Mouse (Mus musculus) MEL (cell line): Measurements from ENCODE around the gene Csmd2. TPM values are rescaled to one million over a fixed set of nuclear protein-coding genes. Genes with fewer than 3 reads are reported as not detected.

Source experiments
- DNase-seq: peaks from one replicate; pipeline ENCODE4 v3.0.0; 2011; ENCODE audit warnings: low read depth, low spot score
- H3K27ac ChIP-seq: 2 replicates; pipeline ENCODE4 v1.5.1; 2012; ENCODE audit warnings: low read depth, mild to moderate bottlenecking, control low read depth, low read length, moderate library complexity; ENCODE audit not compliant: control insufficient read depth
- H3K27me3 ChIP-seq, 2 experiments: fragments of 150-350 bp in 1 of 2; sonication (generic) in 1 of 2; 2 replicates each; pipeline ENCODE4 v1.6.1; 2012; ENCODE audit warnings: low read length in 2 of 2, mild to moderate bottlenecking in 2 of 2, improper control_type of control experiment in 1 of 2, moderate library complexity in 1 of 2; ENCODE audit not compliant: insufficient read depth in 2 of 2, control insufficient read depth in 1 of 2
- H3K36me3 ChIP-seq, 2 experiments: 2 replicates each; pipeline ENCODE4 v1.6.1; 2012 to 2014; ENCODE audit warnings: low read length in 2 of 2, improper control_type of control experiment in 1 of 2, inconsistent platforms in 1 of 2, mild to moderate bottlenecking in 1 of 2; ENCODE audit not compliant: insufficient read depth in 2 of 2, control insufficient read depth in 1 of 2
- H3K4me1 ChIP-seq, 2 experiments: fragments of 150-350 bp in 1 of 2; sonication (generic) in 1 of 2; 2 replicates each; pipeline ENCODE4 v1.6.1; 2012; ENCODE audit warnings: low read length in 2 of 2, improper control_type of control experiment in 1 of 2, mild to moderate bottlenecking in 1 of 2; ENCODE audit not compliant: insufficient read depth in 2 of 2, control insufficient read depth in 1 of 2
- H3K4me3 ChIP-seq, 2 experiments: fragments of 150-350 bp in 1 of 2; sonication (generic) in 1 of 2; 2 replicates each; pipeline ENCODE4 v1.5.1; 2012; ENCODE audit warnings: low read depth in 2 of 2, low read length in 2 of 2, mild to moderate bottlenecking in 2 of 2, moderate library complexity in 2 of 2, control low read depth in 1 of 2, improper control_type of control experiment in 1 of 2; ENCODE audit not compliant: control insufficient read depth in 1 of 2, insufficient read depth in 1 of 2
- H3K79me2 ChIP-seq: 2 replicates; pipeline ENCODE4 v1.6.1; 2012; ENCODE audit warnings: mild to moderate bottlenecking, low read length, moderate library complexity; ENCODE audit not compliant: control insufficient read depth, poor library complexity, insufficient read depth
- H3K9ac ChIP-seq: 2 replicates; pipeline ENCODE4 v1.6.1; 2012; ENCODE audit warnings: low read depth, mild to moderate bottlenecking, control low read depth, low read length, moderate library complexity; ENCODE audit not compliant: control insufficient read depth, poor library complexity, severe bottlenecking
- H3K9me3 ChIP-seq: fragments of 150-350 bp; sonication (generic); replicated peaks from 2 replicates; pipeline ENCODE4 v1.6.1; 2012; ENCODE audit warnings: mild to moderate bottlenecking, low read length, improper control_type of control experiment, moderate library complexity; ENCODE audit not compliant: insufficient read depth
- CHD1 ChIP-seq: IDR thresholded peaks from 2 replicates; pipeline ENCODE4 v1.6.1; 2012; ENCODE audit warnings: low read depth, mild to moderate bottlenecking, inconsistent platforms, low read length, improper control_type of control experiment
- CTCF ChIP-seq, 3 experiments: IDR thresholded peaks in 2 of 3; conservative IDR thresholded peaks in 1 of 3; 2 replicates each; pipeline ENCODE4 v1.5.1; 2011 to 2012; ENCODE audit warnings: low read length in 3 of 3, low read depth in 2 of 3, mild to moderate bottlenecking in 2 of 3, improper control_type of control experiment in 1 of 3, inconsistent platforms in 1 of 3, mixed read lengths in 1 of 3, moderate library complexity in 1 of 3; ENCODE audit not compliant: control insufficient read depth in 1 of 3, insufficient read depth in 1 of 3, poor library complexity in 1 of 3, severe bottlenecking in 1 of 3
- EP300 ChIP-seq, 2 experiments: IDR thresholded peaks; 2 replicates each; pipeline ENCODE4 v1.6.1; 2011; ENCODE audit warnings: improper control_type of control experiment in 2 of 2, low read length in 2 of 2, low read depth in 1 of 2, mild to moderate bottlenecking in 1 of 2
- ETS1 ChIP-seq: IDR thresholded peaks from 2 replicates; pipeline ENCODE4 v1.6.1; 2012; ENCODE audit warnings: low read depth, mild to moderate bottlenecking, inconsistent platforms, low read length, improper control_type of control experiment, moderate library complexity
- GABPA ChIP-seq: IDR thresholded peaks from 2 replicates; pipeline ENCODE4 v1.6.1; 2012; ENCODE audit warnings: low read depth, mild to moderate bottlenecking, inconsistent platforms, low read length, improper control_type of control experiment, moderate library complexity
- HCFC1 ChIP-seq: IDR thresholded peaks from 2 replicates; pipeline ENCODE4 v1.6.1; 2012; ENCODE audit warnings: low read depth, mild to moderate bottlenecking, inconsistent platforms, low read length, improper control_type of control experiment, moderate library complexity
- JUND ChIP-seq: IDR thresholded peaks from 2 replicates; pipeline ENCODE4 v1.6.1; 2011; ENCODE audit warnings: low read depth, mild to moderate bottlenecking, improper control_type of control experiment, low read length
- KAT2A ChIP-seq: conservative IDR thresholded peaks from 2 replicates; pipeline ENCODE4 v1.6.1; 2012; ENCODE audit warnings: low read depth, low read length, improper control_type of control experiment, inconsistent platforms
- MAFK ChIP-seq: IDR thresholded peaks from 2 replicates; pipeline ENCODE4 v1.6.1; 2011; ENCODE audit warnings: low read depth, mild to moderate bottlenecking, low read length, improper control_type of control experiment, borderline replicate concordance
- MEF2A ChIP-seq: IDR thresholded peaks from 2 replicates; pipeline ENCODE4 v1.6.1; 2014; ENCODE audit warnings: low read depth, mild to moderate bottlenecking, inconsistent platforms, low read length, improper control_type of control experiment; ENCODE audit not compliant: poor library complexity, insufficient replicate concordance, severe bottlenecking; ENCODE audit errors: extremely low read depth
- MYB ChIP-seq: IDR thresholded peaks from 2 replicates; pipeline ENCODE4 v1.6.1; 2011; ENCODE audit warnings: mild to moderate bottlenecking, low read depth, low read length, improper control_type of control experiment
- MYC ChIP-seq: IDR thresholded peaks from 2 replicates; pipeline ENCODE4 v1.6.1; 2011; ENCODE audit warnings: low read depth, mild to moderate bottlenecking, low read length, improper control_type of control experiment, moderate library complexity
- NELFE ChIP-seq: IDR thresholded peaks from 2 replicates; pipeline ENCODE4 v1.6.1; 2011; ENCODE audit warnings: low read depth, low read length, improper control_type of control experiment
- NRF1 ChIP-seq: IDR thresholded peaks from 2 replicates; pipeline ENCODE4 v1.6.1; 2014; ENCODE audit warnings: low read depth, mild to moderate bottlenecking, inconsistent platforms, low read length, improper control_type of control experiment, moderate library complexity; ENCODE audit not compliant: poor library complexity, insufficient read depth, severe bottlenecking
- POLR2A ChIP-seq, 2 experiments: IDR thresholded peaks; 2 replicates each; pipeline ENCODE4 v1.6.1; 2011 to 2012; ENCODE audit warnings: low read length in 2 of 2, mild to moderate bottlenecking in 2 of 2, control low read depth in 1 of 2, improper control_type of control experiment in 1 of 2, low read depth in 1 of 2, moderate library complexity in 1 of 2; ENCODE audit not compliant: control insufficient read depth in 1 of 2, insufficient read depth in 1 of 2, poor library complexity in 1 of 2
- POLR2AphosphoS2 ChIP-seq: IDR thresholded peaks from 2 replicates; pipeline ENCODE4 v1.6.1; 2011; ENCODE audit warnings: low read length, improper control_type of control experiment
- POLR2AphosphoS5 ChIP-seq: IDR thresholded peaks from 2 replicates; pipeline ENCODE4 v1.6.1; 2012; ENCODE audit warnings: low read depth, borderline replicate concordance, mild to moderate bottlenecking, inconsistent platforms, low read length, moderate library complexity, mixed read lengths
- RAD21 ChIP-seq: IDR thresholded peaks from 2 replicates; pipeline ENCODE4 v1.6.1; 2011; ENCODE audit warnings: mild to moderate bottlenecking, low read depth, low read length, improper control_type of control experiment
- SMC3 ChIP-seq: IDR thresholded peaks from 2 replicates; pipeline ENCODE4 v1.6.1; 2011; ENCODE audit warnings: low read depth, low read length, improper control_type of control experiment
- TBP ChIP-seq: IDR thresholded peaks from 2 replicates; pipeline ENCODE4 v1.8.0; 2011; ENCODE audit warnings: low read depth, low read length, improper control_type of control experiment
- USF1 ChIP-seq: IDR thresholded peaks from 2 replicates; pipeline ENCODE4 v1.6.1; 2014; ENCODE audit warnings: low read depth, mild to moderate bottlenecking, inconsistent platforms, low read length, improper control_type of control experiment, moderate library complexity
- USF2 ChIP-seq, 2 experiments: IDR thresholded peaks; 2 replicates each; pipeline ENCODE4 v1.6.1; 2011 to 2012; ENCODE audit warnings: improper control_type of control experiment in 2 of 2, low read length in 2 of 2, borderline replicate concordance in 1 of 2, inconsistent platforms in 1 of 2, low read depth in 1 of 2, mild to moderate bottlenecking in 1 of 2; ENCODE audit not compliant: insufficient read depth in 1 of 2
- ZC3H11A ChIP-seq: IDR thresholded peaks from 2 replicates; pipeline ENCODE4 v1.6.1; 2012; ENCODE audit warnings: low read depth, mild to moderate bottlenecking, inconsistent platforms, low read length, improper control_type of control experiment
- ZMIZ1 ChIP-seq: IDR thresholded peaks from 2 replicates; pipeline ENCODE4 v1.6.1; 2012; ENCODE audit warnings: low read depth, mild to moderate bottlenecking, inconsistent platforms, low read length, improper control_type of control experiment, moderate library complexity
- polyA plus RNA-seq, 2 experiments: library from polyadenylated mRNA; stranded (reverse) in 1 of 2; unstranded in 1 of 2; fragments of >175 nt in 1 of 2; fragments of >200 nt in 1 of 2; gene quantifications; 2 replicates each; pipeline versions ENCODE4 v1.2.1 to v1.2.4; 2012; ENCODE audit warnings: low replicate concordance in 2 of 2, low read depth in 1 of 2; ENCODE audit not compliant: insufficient read length in 2 of 2, insufficient read depth in 1 of 2, missing spikeins in 1 of 2
- total RNA-seq: library from RNA; depleted of rRNA; stranded (reverse); fragments of 300-350 nt; gene quantifications from 2 replicates; pipeline ENCODE4 v1.2.3, GENCODE M21; 2012

Gene Csmd2
- total and polyA plus RNA-seq, 3 experiments = not detected

DNA sequence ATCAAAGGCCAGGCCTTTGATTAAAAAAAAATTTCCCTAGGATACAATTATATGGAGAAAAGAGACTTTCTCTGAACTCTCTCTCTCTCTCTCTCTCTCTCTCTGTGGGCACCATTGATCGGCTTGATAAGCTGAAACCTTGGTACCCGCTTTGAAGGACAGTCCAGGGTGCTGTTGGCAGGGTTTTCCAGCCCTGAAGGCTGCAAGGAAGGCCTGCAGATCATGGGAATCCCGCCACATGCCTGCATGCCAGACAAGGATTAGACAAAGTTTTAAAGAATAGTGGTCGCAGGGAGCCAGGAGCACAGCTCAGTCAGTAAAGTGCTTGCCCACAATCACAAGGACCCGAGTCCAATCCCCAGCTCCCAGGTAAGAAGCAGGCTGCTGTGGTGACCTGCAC lies 526.8 kb downstream of the Csmd2 start:
- Histone ChIP-seq H3K4me3 (no peak overlapping the region), H3K36me3 (no peaks in the 10 kb centered on the region), H3K79me2 (no peaks in the 10 kb centered on the region), H3K9ac (no peak overlapping the region), H3K27me3 (no peaks in the 10 kb centered on the region), H3K4me1 (no peaks in the 10 kb centered on the region), H3K27ac (no peak overlapping the region), H3K9me3 (no peaks in the 10 kb centered on the region)
- TF ChIP-seq MYB (no peak), MEF2A (no peak), NELFE (no peak), POLR2AphosphoS2 (no peak), ZC3H11A (no peak), RAD21 (no peak), CHD1 (no peak), MYC (no peak), MAFK (no peak), HCFC1 (no peak)
- DNase-seq = no peak

DNA sequence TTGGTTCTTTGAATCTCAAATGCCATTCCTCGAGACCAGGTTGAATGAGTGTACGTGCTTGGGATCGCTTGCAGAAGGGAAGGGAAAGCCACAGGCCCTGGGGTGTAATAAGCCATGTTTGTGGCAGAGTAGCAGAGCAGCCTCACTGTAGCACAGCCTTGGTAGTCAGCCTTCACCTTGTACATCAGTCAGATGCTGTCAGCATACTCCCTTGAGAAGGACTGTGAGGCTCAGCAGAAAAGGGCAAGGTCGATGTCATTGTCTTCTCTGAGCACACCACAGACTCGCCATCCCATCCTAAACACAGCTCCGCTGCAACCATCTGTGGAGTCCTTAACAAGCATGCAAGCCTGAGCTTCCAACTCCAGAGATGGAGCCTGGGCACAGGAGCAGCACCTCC lies 533.6 kb downstream of the Csmd2 start:
- Histone ChIP-seq H3K27me3 (no peaks in the 10 kb centered on the region), H3K9ac (no peak overlapping the region), H3K27ac (no peak overlapping the region), H3K4me1 (no peaks in the 10 kb centered on the region), H3K36me3 (no peaks in the 10 kb centered on the region), H3K9me3 (no peaks in the 10 kb centered on the region), H3K79me2 (no peaks in the 10 kb centered on the region), H3K4me3 (no peak overlapping the region)
- DNase-seq = no peak
- TF ChIP-seq KAT2A (no peak), GABPA (no peak), ETS1 (no peak), POLR2AphosphoS5 (no peak), POLR2A (IDR thresholded peaks at IDR 0.05; ENCODE audit: control insufficient read depth in 1 of 2, insufficient read depth in 1 of 2, low read depth in 1 of 2, low read length in 2 of 2, poor library complexity in 1 of 2) (no peak), POLR2AphosphoS2 (no peak), TBP (no peak), MEF2A (no peak), EP300 (IDR thresholded peaks at IDR 0.05; ENCODE audit: low read depth in 1 of 2, low read length in 2 of 2) (no peak), USF2 (IDR thresholded peaks at IDR 0.05; ENCODE audit: borderline replicate concordance in 1 of 2, insufficient read depth in 1 of 2, low read depth in 1 of 2, low read length in 2 of 2) (no peak), CTCF (IDR thresholded peaks at IDR 0.05 in 2 of 3, conservative IDR thresholded peaks at IDR 0.05 in 1 of 3; ENCODE audit: control insufficient read depth in 1 of 3, insufficient read depth in 1 of 3, low read depth in 2 of 3, low read length in 3 of 3, poor library complexity in 1 of 3, severe bottlenecking in 1 of 3) (no peak), SMC3 (no peak), USF1 (no peak), NRF1 (no peak), ZMIZ1 (no peak), MYB (no peak), MAFK (no peak), MYC (no peak), JUND (no peak)
